Mouse (Mus musculus): ENCODE data around the gene Vmn2r86. TPM values are rescaled to one million over a fixed set of nuclear protein-coding genes. Genes with fewer than 3 reads are reported as not detected.
"Not testable (repeated sequence)": the region's sequence is repeated elsewhere in the genome, so short reads cannot be mapped to it uniquely, and the experiment has no call there.

Vmn2r86 gene
- 0.03 TPM in 1 of 2 replicates, not detected in the other for polyA plus RNA-seq (2014; fragmentation: Nextera tagmentation; extraction: Ambion mirVana)

- H3K4me3 ChIP-seq (ENCODE audit: low read depth, low read length); DNase-seq (ENCODE audit: low spot score); ATAC-seq (replicated peaks; ENCODE audit: low FRiP score); H3K4me2 ChIP-seq (ENCODE audit: low read depth, low read length, severe bottlenecking); H3K27me3 ChIP-seq (ENCODE audit: control insufficient read depth, insufficient read depth, low read length); H3K4me1 ChIP-seq (replicated peaks; ENCODE audit: control insufficient read depth, insufficient read depth, low read length); H3K27ac ChIP-seq (ENCODE audit: low read depth, low read length); H3K9ac ChIP-seq (ENCODE audit: low read length); H3K9me3 ChIP-seq (ENCODE audit: control insufficient read depth, low read length); H3K36me3 ChIP-seq (ENCODE audit: control insufficient read depth, insufficient read depth, low read length): not testable (repeated sequence)
- 93% methylated on average over 1 of the region's 1 CpGs for WGBS
These were observed at the start of gene Vmn2r86 for GRCm38 (mm10) chr10:130455950-130456349. Gene Vmn2r86 (minus strand): TSS chr10:130456050.

- Histone ChIP-seq H3K9ac (ENCODE audit: low read length) (no peak within 1 kb of the TSS), H3K27ac (ENCODE audit: low read depth, low read length) (no peak within 1 kb of the TSS), H3K4me2 (ENCODE audit: low read depth, low read length, severe bottlenecking) (no peak within 1 kb of the TSS), H3K36me3 (ENCODE audit: control insufficient read depth, insufficient read depth, low read length) (no peaks in the 10 kb centered on the region), H3K4me1 (replicated peaks; ENCODE audit: control insufficient read depth, insufficient read depth, low read length) (no peaks in the 10 kb centered on the region), H3K4me3 (ENCODE audit: low read depth, low read length) (no peak within 1 kb of the TSS), H3K9me3 (ENCODE audit: control insufficient read depth, low read length) (no peaks in the 10 kb centered on the region), H3K27me3 (ENCODE audit: control insufficient read depth, insufficient read depth, low read length) (no peaks in the 10 kb centered on the region)
- DNase-seq (ENCODE audit: low spot score) (no peak), ATAC-seq (replicated peaks; ENCODE audit: low FRiP score) (no peak)
These were observed 41.4 kb upstream of the Vmn2r86 start, which contains the start of gene Vmn2r87 for GRCm38 (mm10) chr10:130497296-130497695. Gene Vmn2r87 (minus strand): TSS chr10:130497396.

- H3K4me3 ChIP-seq (ENCODE audit: low read depth, low read length), result peak overlapping the region; percentile 37
- WGBS, result 3% methylated on average over 32 of the region's 36 CpGs
- no peak overlapping the region for H3K27ac ChIP-seq (ENCODE audit: low read depth, low read length)
- H3K9ac ChIP-seq (ENCODE audit: low read length), result peak overlapping the region; percentile 69
- ATAC-seq (replicated peaks; ENCODE audit: low FRiP score) (peak; percentile 99), DNase-seq (ENCODE audit: low spot score) (peak; percentile 84)
- no peaks in the 10 kb centered on the region for H3K27me3 ChIP-seq (ENCODE audit: control insufficient read depth, insufficient read depth, low read length)
- no peaks in the 10 kb centered on the region for H3K36me3 ChIP-seq (ENCODE audit: control insufficient read depth, insufficient read depth, low read length)
- no peaks in the 10 kb centered on the region for H3K9me3 ChIP-seq (ENCODE audit: control insufficient read depth, low read length)
- peak overlapping the region; percentile 65 for H3K4me2 ChIP-seq (ENCODE audit: low read depth, low read length, severe bottlenecking)
- H3K4me1 ChIP-seq (replicated peaks; ENCODE audit: control insufficient read depth, insufficient read depth, low read length), result no peaks in the 10 kb centered on the region
These were observed 14.5 kb upstream of the Vmn2r86 start for GRCm38 (mm10) chr10:130470311-130470760.

GRCm38 (mm10) chr10:130444776-130445175, 11.1 kb downstream of the Vmn2r86 start:
- no peaks in the 10 kb centered on the region for H3K9me3 ChIP-seq (ENCODE audit: control insufficient read depth, low read length)
- no peaks in the 10 kb centered on the region for H3K36me3 ChIP-seq (ENCODE audit: control insufficient read depth, insufficient read depth, low read length)
- H3K4me2 ChIP-seq (ENCODE audit: low read depth, low read length, severe bottlenecking), result no peak overlapping the region
- DNase-seq (ENCODE audit: low spot score) (no peak), ATAC-seq (replicated peaks; ENCODE audit: low FRiP score) (peak; percentile 67)
- H3K27me3 ChIP-seq (ENCODE audit: control insufficient read depth, insufficient read depth, low read length), result no peaks in the 10 kb centered on the region
- WGBS, result 93% methylated on average over 21 of the region's 21 CpGs
- no peak overlapping the region for H3K4me3 ChIP-seq (ENCODE audit: low read depth, low read length)
- no peak overlapping the region for H3K9ac ChIP-seq (ENCODE audit: low read length)
- no peaks in the 10 kb centered on the region for H3K4me1 ChIP-seq (replicated peaks; ENCODE audit: control insufficient read depth, insufficient read depth, low read length)
- H3K27ac ChIP-seq (ENCODE audit: low read depth, low read length), result no peak overlapping the region

- not testable (repeated sequence) for H3K27ac ChIP-seq (ENCODE audit: low read depth, low read length); H3K27me3 ChIP-seq (ENCODE audit: control insufficient read depth, insufficient read depth, low read length); H3K4me1 ChIP-seq (replicated peaks; ENCODE audit: control insufficient read depth, insufficient read depth, low read length); H3K36me3 ChIP-seq (ENCODE audit: control insufficient read depth, insufficient read depth, low read length); H3K4me3 ChIP-seq (ENCODE audit: low read depth, low read length); H3K9me3 ChIP-seq (ENCODE audit: control insufficient read depth, low read length); H3K4me2 ChIP-seq (ENCODE audit: low read depth, low read length, severe bottlenecking); ATAC-seq (replicated peaks; ENCODE audit: low FRiP score); DNase-seq (ENCODE audit: low spot score); H3K9ac ChIP-seq (ENCODE audit: low read length)
- 89% methylated on average over 11 of the region's 11 CpGs for WGBS
These were observed 21.5 kb downstream of the Vmn2r86 start for GRCm38 (mm10) chr10:130434185-130434898.

- H3K27ac ChIP-seq (ENCODE audit: low read depth, low read length); ATAC-seq (replicated peaks; ENCODE audit: low FRiP score); H3K9ac ChIP-seq (ENCODE audit: low read length); H3K4me3 ChIP-seq (ENCODE audit: low read depth, low read length); H3K4me1 ChIP-seq (replicated peaks; ENCODE audit: control insufficient read depth, insufficient read depth, low read length); H3K4me2 ChIP-seq (ENCODE audit: low read depth, low read length, severe bottlenecking); H3K36me3 ChIP-seq (ENCODE audit: control insufficient read depth, insufficient read depth, low read length); H3K9me3 ChIP-seq (ENCODE audit: control insufficient read depth, low read length); H3K27me3 ChIP-seq (ENCODE audit: control insufficient read depth, insufficient read depth, low read length); DNase-seq (ENCODE audit: low spot score): not testable (repeated sequence)
These were observed 26.2 kb downstream of the Vmn2r86 start, which contains the start of gene Vmn2r85 for GRCm38 (mm10) chr10:130429603-130430002. Gene Vmn2r85 (minus strand): TSS chr10:130429703.

- not testable (repeated sequence) for H3K27me3 ChIP-seq (ENCODE audit: control insufficient read depth, insufficient read depth, low read length); H3K4me2 ChIP-seq (ENCODE audit: low read depth, low read length, severe bottlenecking); DNase-seq (ENCODE audit: low spot score); H3K9me3 ChIP-seq (ENCODE audit: control insufficient read depth, low read length); H3K27ac ChIP-seq (ENCODE audit: low read depth, low read length); H3K4me3 ChIP-seq (ENCODE audit: low read depth, low read length); ATAC-seq (replicated peaks; ENCODE audit: low FRiP score); H3K36me3 ChIP-seq (ENCODE audit: control insufficient read depth, insufficient read depth, low read length); H3K4me1 ChIP-seq (replicated peaks; ENCODE audit: control insufficient read depth, insufficient read depth, low read length); H3K9ac ChIP-seq (ENCODE audit: low read length)
- 81% methylated on average over 2 of the region's 2 CpGs for WGBS
These were observed 33.5 kb downstream of the Vmn2r86 start for GRCm38 (mm10) chr10:130422368-130422767.

- no peak overlapping the region for H3K4me3 ChIP-seq (ENCODE audit: low read depth, low read length)
- no peak overlapping the region for H3K27ac ChIP-seq (ENCODE audit: low read depth, low read length)
- H3K4me1 ChIP-seq (replicated peaks; ENCODE audit: control insufficient read depth, insufficient read depth, low read length), result no peaks in the 10 kb centered on the region
- no peaks in the 10 kb centered on the region for H3K27me3 ChIP-seq (ENCODE audit: control insufficient read depth, insufficient read depth, low read length)
- no peak for DNase-seq (ENCODE audit: low spot score)
- H3K36me3 ChIP-seq (ENCODE audit: control insufficient read depth, insufficient read depth, low read length), result no peaks in the 10 kb centered on the region
- no peak overlapping the region for H3K9ac ChIP-seq (ENCODE audit: low read length)
- no peak overlapping the region for H3K4me2 ChIP-seq (ENCODE audit: low read depth, low read length, severe bottlenecking)
- 78% methylated on average over 3 of the region's 3 CpGs for WGBS
- no peaks in the 10 kb centered on the region for H3K9me3 ChIP-seq (ENCODE audit: control insufficient read depth, low read length)
- no peak for ATAC-seq (replicated peaks; ENCODE audit: low FRiP score)
These were observed 35.4 kb downstream of the Vmn2r86 start for GRCm38 (mm10) chr10:130420401-130420800.

GRCm38 (mm10) chr10:130419954-130420353, 35.9 kb downstream of the Vmn2r86 start:
- H3K9ac ChIP-seq (ENCODE audit: low read length); H3K9me3 ChIP-seq (ENCODE audit: control insufficient read depth, low read length); H3K36me3 ChIP-seq (ENCODE audit: control insufficient read depth, insufficient read depth, low read length); H3K27me3 ChIP-seq (ENCODE audit: control insufficient read depth, insufficient read depth, low read length); H3K27ac ChIP-seq (ENCODE audit: low read depth, low read length); H3K4me1 ChIP-seq (replicated peaks; ENCODE audit: control insufficient read depth, insufficient read depth, low read length); H3K4me2 ChIP-seq (ENCODE audit: low read depth, low read length, severe bottlenecking); H3K4me3 ChIP-seq (ENCODE audit: low read depth, low read length); ATAC-seq (replicated peaks; ENCODE audit: low FRiP score); DNase-seq (ENCODE audit: low spot score): not testable (repeated sequence)
- 56% methylated on average over 2 of the region's 2 CpGs for WGBS
